Mouse (Mus musculus): ENCODE measurements at regions not wholly inside any gene's neighbourhood (a gene's known extent, or its start where the extent isn't known, plus 50 kb on each side); places are given as distances from the start of the nearest gene placed in this dataset.
"Not testable (repeated sequence)": the region's sequence is repeated elsewhere in the genome, so short reads cannot be mapped to it uniquely, and the experiment has no call there.

GRCm38 (mm10) chr11:28216316-28216715, 123.4 kb downstream of the Gm6685 start:
- peak in 1 of 2 experiments; percentile 8 for DNase-seq

DNA sequence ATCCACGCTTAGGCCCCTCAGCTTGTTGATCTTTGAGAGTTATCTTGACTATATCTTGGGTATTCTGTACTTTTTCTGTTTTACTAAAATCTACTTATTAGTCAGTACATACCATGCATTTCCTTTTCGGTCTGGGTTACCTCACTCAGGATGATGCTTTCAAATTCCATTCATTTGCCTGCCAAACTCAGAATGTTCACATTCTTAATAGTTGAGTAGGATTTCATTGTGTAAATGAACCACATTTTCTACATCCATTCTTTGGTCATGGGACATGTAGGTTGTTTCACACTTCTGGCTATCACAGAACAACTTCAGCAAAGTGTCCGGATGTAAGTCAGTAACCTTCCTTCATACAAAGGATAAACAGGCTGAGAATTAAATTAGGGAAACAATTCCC, 126.1 kb downstream of the Gm6685 start:
- DNase-seq = no peak

GRCm38 (mm10) chr11:28202150-28202549, 137.5 kb downstream of the Gm6685 start:
- no peak for DNase-seq

GRCm38 (mm10) chr11:28188119-28188518, 151.5 kb downstream of the Gm6685 start:
- no peak for DNase-seq

DNA sequence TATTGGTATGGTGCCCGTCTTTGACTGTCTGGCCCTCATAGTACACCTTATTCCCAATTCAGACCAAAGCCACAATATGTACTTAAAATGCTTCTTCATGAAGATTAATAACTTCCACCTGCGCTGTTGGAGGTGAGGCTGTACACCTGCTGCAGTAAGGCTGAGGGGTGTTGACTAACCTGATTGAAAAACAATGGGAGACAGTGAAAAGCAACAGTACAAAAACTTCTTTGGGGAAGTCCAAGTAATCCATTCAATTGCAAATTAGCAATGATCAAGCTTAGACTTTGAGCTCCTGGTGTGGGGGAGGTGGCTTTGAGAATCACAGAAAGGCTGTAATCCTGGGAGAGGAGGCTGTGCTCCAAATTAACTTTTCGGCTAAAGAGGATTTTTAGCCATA, 152.2 kb downstream of the Gm6685 start:
- DNase-seq = not testable (repeated sequence)

DNA sequence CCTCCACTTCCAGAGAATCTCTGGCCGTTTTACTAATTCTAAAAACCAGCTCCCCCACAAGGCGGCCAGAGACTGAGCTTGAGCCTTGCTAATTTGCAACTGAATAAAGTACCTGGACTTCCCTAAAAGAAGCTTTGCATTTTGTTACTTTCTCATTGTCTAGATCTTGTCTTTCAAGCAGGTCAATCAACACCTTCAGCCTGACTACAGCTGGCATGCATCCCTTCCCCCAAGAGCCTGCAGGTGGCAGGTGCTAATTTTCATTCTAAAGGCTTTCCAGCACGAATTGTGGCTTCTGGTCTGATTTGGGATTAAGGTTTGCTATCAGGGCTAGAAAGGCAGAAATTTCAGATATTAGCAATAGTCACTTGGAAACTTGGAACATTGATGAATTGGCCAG, 168.4 kb downstream of the Gm6685 start:
- no peak for DNase-seq

- DNase-seq = no peak
These were observed 187.2 kb downstream of the Gm6685 start for GRCm38 (mm10) chr11:28152456-28152855.
